Mouse (Mus musculus) midbrain, embryonic 11.5 days (tissue): ENCODE data around the gene Slc25a12. TPM values are rescaled to one million over a fixed set of nuclear protein-coding genes. Genes with fewer than 3 reads are reported as not detected.

Experiments used
- ATAC-seq: fragments of 200-750 bp; cut with Nextera tagmentation; 2 replicates; pipeline ENCODE4 v1.8.0; 2017; ENCODE audit warnings: moderate TSS enrichment, moderate library complexity; ENCODE audit not compliant: low FRiP score
- DNase-seq: peaks from one replicate; pipeline ENCODE4 v3.0.0; 2015; ENCODE audit warnings: low spot score; ENCODE audit errors: missing footprints
- H3K27ac ChIP-seq: fragments of 300-500 bp; sonication (generic); 2 replicates; pipeline ENCODE4 v1.5.1; 2014; ENCODE audit warnings: low read depth, low read length
- H3K27me3 ChIP-seq: fragments of 300-500 bp; sonication (generic); 2 replicates; pipeline ENCODE4 v1.6.1; 2014; ENCODE audit warnings: mild to moderate bottlenecking, low read length, moderate library complexity, mixed read lengths; ENCODE audit not compliant: control insufficient read depth, insufficient read depth
- H3K36me3 ChIP-seq: fragments of 300-500 bp; sonication (generic); 2 replicates; pipeline ENCODE4 v1.6.1; 2014; ENCODE audit warnings: mild to moderate bottlenecking, low read length, moderate library complexity, mixed read lengths; ENCODE audit not compliant: control insufficient read depth, insufficient read depth
- H3K4me1 ChIP-seq: fragments of 300-500 bp; sonication (generic); 2 replicates; pipeline ENCODE4 v1.6.1; 2014; ENCODE audit warnings: low read length; ENCODE audit not compliant: control insufficient read depth, insufficient read depth
- H3K4me2 ChIP-seq: fragments of 300-500 bp; sonication (generic); 2 replicates; pipeline ENCODE4 v1.6.1; 2014; ENCODE audit warnings: mild to moderate bottlenecking, moderate library complexity
- H3K4me3 ChIP-seq: fragments of 300-500 bp; sonication (generic); 2 replicates; pipeline ENCODE4 v1.5.1; 2014; ENCODE audit warnings: low read depth, low read length
- H3K9ac ChIP-seq: fragments of 300-500 bp; sonication (generic); 2 replicates; pipeline ENCODE4 v1.6.1; 2014; ENCODE audit warnings: low read length
- H3K9me3 ChIP-seq: fragments of 300-500 bp; sonication (generic); 2 replicates; pipeline ENCODE4 v1.6.1; 2016; ENCODE audit warnings: low read length; ENCODE audit not compliant: control insufficient read depth
- WGBS: fragments of 180-500 bp; shearing (Covaris S2); extraction: QIAGEN DNeasy Blood & Tissue Kit; methylation state at CpG from one replicate; pipeline ENCODE4 v1.1.7; 2014; 5-methylcytosine and 5-hydroxymethylcytosine counted together
- polyA plus RNA-seq: library from polyadenylated mRNA; unstranded; fragments of >200 nt; fragmentation: Nextera tagmentation; extraction: Ambion mirVana; gene quantifications from 2 replicates; pipeline ENCODE4 v1.2.1, GENCODE M21; 2014

Slc25a12 gene
- polyA plus RNA-seq, 1 experiment from 2014 or later, result 39.3 TPM

GRCm38 (mm10) chr2:71264585-71264984 lies 103.0 kb downstream of the Slc25a12 start:
- H3K4me1 ChIP-seq, result no peaks in the 10 kb centered on the region
- no peaks in the 10 kb centered on the region for H3K9me3 ChIP-seq
- 94% methylated on average over 20 of the region's 20 CpGs for WGBS
- no peak overlapping the region for H3K4me3 ChIP-seq
- DNase-seq, result no peak
- no peak overlapping the region for H3K4me2 ChIP-seq
- no peak overlapping the region for H3K27ac ChIP-seq
- ATAC-seq, result no peak
- peaks cover 6% of the 10 kb centered on the region for H3K36me3 ChIP-seq
- H3K9ac ChIP-seq, result no peak overlapping the region
- no peaks in the 10 kb centered on the region for H3K27me3 ChIP-seq

DNA sequence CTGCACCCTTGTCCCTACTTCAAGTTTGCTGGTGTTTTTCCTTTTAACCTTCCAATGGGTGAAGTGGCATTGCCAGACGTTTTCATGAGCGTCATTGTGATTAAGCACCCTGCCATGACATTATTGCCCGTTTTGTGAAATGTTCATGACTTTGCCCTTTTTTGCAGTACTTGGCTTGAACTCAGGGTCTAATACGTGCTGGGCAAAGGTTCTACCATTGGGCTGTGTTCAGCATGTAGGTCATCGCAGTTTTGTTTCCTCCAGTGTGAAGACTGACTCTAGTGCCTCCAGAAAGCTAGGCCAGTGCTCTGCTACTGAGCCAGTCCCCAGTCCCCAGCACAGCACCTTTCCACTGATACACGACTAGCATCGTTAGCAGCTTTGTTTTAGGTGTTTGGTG lies 111.0 kb downstream of the Slc25a12 start:
- H3K4me2 ChIP-seq, result no peak overlapping the region
- ATAC-seq (no peak), DNase-seq (no peak)
- peaks cover 15% of the 10 kb centered on the region for H3K36me3 ChIP-seq
- WGBS, result 95% methylated on average over 7 of the region's 7 CpGs
- no peaks in the 10 kb centered on the region for H3K9me3 ChIP-seq
- H3K27ac ChIP-seq, result no peak overlapping the region
- no peak overlapping the region for H3K4me3 ChIP-seq
- no peaks in the 10 kb centered on the region for H3K27me3 ChIP-seq
- H3K4me1 ChIP-seq, result no peaks in the 10 kb centered on the region
- H3K9ac ChIP-seq, result no peak overlapping the region

- no peak overlapping the region for H3K4me3 ChIP-seq
- ATAC-seq (no peak), DNase-seq (no peak)
- no peaks in the 10 kb centered on the region for H3K4me1 ChIP-seq
- no peak overlapping the region for H3K9ac ChIP-seq
- no peak overlapping the region for H3K27ac ChIP-seq
- no peaks in the 10 kb centered on the region for H3K9me3 ChIP-seq
- 93% methylated on average over 4 of the region's 4 CpGs for WGBS
- no peaks in the 10 kb centered on the region for H3K27me3 ChIP-seq
- no peak overlapping the region for H3K4me2 ChIP-seq
- peaks cover 14% of the 10 kb centered on the region for H3K36me3 ChIP-seq
Observed at GRCm38 (mm10) chr2:71254836-71255235, 112.7 kb downstream of the Slc25a12 start.

DNA sequence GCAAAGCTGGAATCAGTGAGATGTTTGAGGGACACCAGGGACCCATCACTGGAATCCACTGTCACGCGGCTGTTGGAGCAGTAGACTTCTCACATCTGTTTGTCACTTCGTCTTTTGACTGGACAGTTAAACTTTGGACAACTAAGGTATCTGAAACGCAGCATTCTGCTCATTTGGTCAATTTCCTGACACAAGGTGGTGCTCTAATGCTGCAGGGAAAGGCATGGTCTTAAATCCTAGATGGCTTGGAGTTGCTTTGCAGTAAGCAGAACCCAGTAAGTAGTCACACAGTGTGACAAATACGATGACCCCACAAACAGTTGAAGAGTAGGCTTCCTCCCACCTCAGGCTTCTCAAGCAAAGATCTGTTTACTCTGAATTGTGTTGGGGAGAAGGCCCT lies 116.7 kb downstream of the Slc25a12 start:
- no peaks in the 10 kb centered on the region for H3K27me3 ChIP-seq
- DNase-seq, result no peak
- no peaks in the 10 kb centered on the region for H3K4me1 ChIP-seq
- no peak for ATAC-seq
- no peak overlapping the region for H3K4me2 ChIP-seq
- WGBS, result 82% methylated on average over 5 of the region's 5 CpGs
- no peak overlapping the region for H3K9ac ChIP-seq
- no peaks in the 10 kb centered on the region for H3K9me3 ChIP-seq
- no peak overlapping the region for H3K27ac ChIP-seq
- no peak overlapping the region for H3K4me3 ChIP-seq
- peaks cover 15% of the 10 kb centered on the region for H3K36me3 ChIP-seq

DNA sequence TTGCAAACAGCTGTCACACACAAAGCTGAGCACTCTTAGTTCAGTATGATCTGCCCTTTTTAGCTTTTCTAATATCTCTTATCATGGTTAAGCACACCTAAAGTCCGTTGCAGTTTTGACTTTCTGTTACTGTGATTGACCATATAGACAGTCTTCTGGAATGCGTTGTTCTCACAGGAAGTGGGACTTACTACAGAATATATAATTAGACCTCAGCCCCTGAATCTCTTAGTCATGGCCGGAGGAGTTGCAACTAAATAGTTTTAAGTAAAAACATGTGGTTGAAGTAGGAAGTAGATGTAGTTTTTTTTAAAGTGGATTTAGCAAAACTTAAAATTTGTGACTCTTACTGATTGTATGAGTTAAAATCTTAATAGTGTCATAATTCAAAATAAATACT lies 119.5 kb downstream of the Slc25a12 start:
- H3K4me3 ChIP-seq, result no peak overlapping the region
- H3K36me3 ChIP-seq, result peaks cover 15% of the 10 kb centered on the region
- no peaks in the 10 kb centered on the region for H3K9me3 ChIP-seq
- H3K4me1 ChIP-seq, result no peaks in the 10 kb centered on the region
- H3K27me3 ChIP-seq, result no peaks in the 10 kb centered on the region
- no peak for ATAC-seq
- no peak overlapping the region for H3K9ac ChIP-seq
- WGBS, result 88% methylated on average over 3 of the region's 3 CpGs
- no peak for DNase-seq
- no peak overlapping the region for H3K27ac ChIP-seq
- no peak overlapping the region for H3K4me2 ChIP-seq

- Histone ChIP-seq H3K4me2 (no peak overlapping the region), H3K36me3 (peaks cover 11% of the 10 kb centered on the region), H3K4me3 (no peak overlapping the region), H3K9me3 (no peaks in the 10 kb centered on the region), H3K4me1 (no peaks in the 10 kb centered on the region), H3K9ac (no peak overlapping the region), H3K27ac (no peak overlapping the region), H3K27me3 (no peaks in the 10 kb centered on the region)
- DNase-seq, result peak; percentile 85
- no peak for ATAC-seq
- 87% methylated on average over 5 of the region's 5 CpGs for WGBS
Observed at GRCm38 (mm10) chr2:71246096-71246495, 121.5 kb downstream of the Slc25a12 start.

DNA sequence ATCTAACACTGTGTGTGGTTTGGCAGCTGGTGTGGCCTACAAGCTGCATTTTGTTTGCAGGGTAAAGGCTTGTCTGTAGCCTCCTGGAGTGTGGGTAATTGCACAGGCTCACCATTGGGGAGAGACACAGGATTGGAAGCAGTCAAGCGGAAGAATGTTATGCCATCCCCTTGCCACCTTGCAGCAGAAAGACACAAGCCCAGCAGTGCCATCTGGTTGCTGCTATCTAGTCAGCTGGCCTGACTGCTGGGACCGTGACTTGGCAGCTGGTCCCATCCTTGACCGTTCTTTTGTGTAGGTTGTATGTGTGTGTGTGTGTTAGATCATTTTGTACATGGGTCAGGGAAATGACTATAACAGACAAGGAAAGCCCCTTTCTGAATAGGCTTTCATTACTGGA lies 122.1 kb downstream of the Slc25a12 start:
- 79% methylated on average over 3 of the region's 3 CpGs for WGBS
- no peaks in the 10 kb centered on the region for H3K27me3 ChIP-seq
- H3K4me1 ChIP-seq, result no peaks in the 10 kb centered on the region
- no peak overlapping the region for H3K27ac ChIP-seq
- H3K9ac ChIP-seq, result no peak overlapping the region
- no peak overlapping the region for H3K4me2 ChIP-seq
- no peaks in the 10 kb centered on the region for H3K9me3 ChIP-seq
- DNase-seq (peak; percentile 81), ATAC-seq (no peak)
- peaks cover 6% of the 10 kb centered on the region for H3K36me3 ChIP-seq
- no peak overlapping the region for H3K4me3 ChIP-seq

DNA sequence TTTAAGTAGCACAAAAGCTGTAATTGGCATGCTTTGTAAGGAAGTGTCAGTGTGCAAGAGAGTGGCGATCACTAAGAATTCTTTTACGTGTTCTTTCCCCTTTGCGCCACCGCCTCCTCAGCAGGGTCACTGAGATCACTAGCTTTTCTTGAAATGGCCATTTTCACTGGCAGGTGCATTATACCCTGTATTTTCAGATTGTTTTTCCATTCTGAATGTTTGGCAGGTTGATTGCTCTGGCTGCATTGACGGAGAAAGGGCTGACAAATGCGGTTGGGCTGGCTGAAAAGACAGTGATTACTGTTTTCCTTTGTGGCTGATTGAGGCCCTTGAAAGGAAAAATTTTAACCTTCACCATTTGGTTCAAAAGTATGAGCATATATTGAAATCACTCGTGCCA lies 122.7 kb downstream of the Slc25a12 start:
- no peaks in the 10 kb centered on the region for H3K4me1 ChIP-seq
- no peak for ATAC-seq
- no peak overlapping the region for H3K9ac ChIP-seq
- H3K4me3 ChIP-seq, result no peak overlapping the region
- H3K36me3 ChIP-seq, result peaks cover 5% of the 10 kb centered on the region; the same call in 1 of the 2 replicates
- no peak overlapping the region for H3K27ac ChIP-seq
- no peak overlapping the region for H3K4me2 ChIP-seq
- peak; percentile 26 for DNase-seq
- H3K27me3 ChIP-seq, result no peaks in the 10 kb centered on the region
- no peaks in the 10 kb centered on the region for H3K9me3 ChIP-seq
- WGBS, result 82% methylated on average over 7 of the region's 7 CpGs

GRCm38 (mm10) chr2:71243058-71243672 lies 124.4 kb downstream of the Slc25a12 start:
- H3K9me3 ChIP-seq, result no peaks in the 10 kb centered on the region
- 82% methylated on average over 9 of the region's 9 CpGs for WGBS
- H3K9ac ChIP-seq, result no peak overlapping the region
- ATAC-seq (no peak), DNase-seq (peak; percentile 83)
- no peak overlapping the region for H3K4me3 ChIP-seq
- no peaks in the 10 kb centered on the region for H3K36me3 ChIP-seq
- no peaks in the 10 kb centered on the region for H3K4me1 ChIP-seq
- no peak overlapping the region for H3K27ac ChIP-seq
- no peak overlapping the region for H3K4me2 ChIP-seq
- no peaks in the 10 kb centered on the region for H3K27me3 ChIP-seq
